Mouse (Mus musculus) bone marrow macrophage, adult 2 months (primary cell): Measurements from ENCODE around the gene 2310022A10Rik.

Source experiments
- CTCF ChIP-seq: IDR thresholded peaks from 2 replicates; pipeline ENCODE4 v1.5.1; 2012; ENCODE audit warnings: low read depth, mild to moderate bottlenecking, low read length, moderate library complexity
- POLR2A ChIP-seq: IDR thresholded peaks from 2 replicates; pipeline ENCODE4 v1.6.1; 2012; ENCODE audit warnings: mild to moderate bottlenecking, low read depth, low read length, borderline replicate concordance

- no peak for TF ChIP-seq CTCF
- no peak for TF ChIP-seq POLR2A
Observed at GRCm38 (mm10) chr7:27627707-27628106, 74.7 kb downstream of the 2310022A10Rik start.
